Mouse (Mus musculus) liver, adult 2 months (tissue): Measurements from ENCODE around the gene Ltbp2.
A peak's percentile ranks its signal among the peaks of the same experiment; 100 is the strongest.

Experiments used
- CTCF ChIP-seq: fragments of 200-500 bp; IDR thresholded peaks from 2 replicates; pipeline ENCODE4 v1.5.1; 2011; ENCODE audit warnings: low read depth, low read length, control low read depth
- POLR2A ChIP-seq: fragments of 200-500 bp; IDR thresholded peaks from 2 replicates; pipeline ENCODE4 v1.6.1; 2011; ENCODE audit warnings: low read length, control low read depth; ENCODE audit not compliant: insufficient read depth; ENCODE audit errors: extremely low read depth

GRCm38 (mm10) chr12:84784604-84785381, 91.5 kb downstream of the Ltbp2 start:
- TF ChIP-seq CTCF = peak; percentile 97
- no peak for TF ChIP-seq POLR2A
